Mouse (Mus musculus) left cerebral cortex, postnatal 14 days (tissue): ENCODE results near the gene Ube2t. TPM values are rescaled to one million over a fixed set of nuclear protein-coding genes. Genes with fewer than 3 reads are reported as not detected.

ENCODE experiments used
- DNase-seq, 2 experiments: peaks; one replicate each; pipeline ENCODE4 v3.0.0; 2021 to 2022; ENCODE audit warnings: low spot score in 2 of 2, mixed read lengths in 1 of 2
- intact Hi-C: fragments of 180-260 bp; cut with DNase I; formaldehyde crosslinking; loops from one replicate; pipeline ENCODE4 v1.15.1; 2025
- total RNA-seq, 2 experiments: library from RNA; stranded (reverse); gene quantifications; 2 replicates each; pipeline ENCODE4 v1.2.3; 2021

Gene Ube2t
- total RNA-seq, 2 experiments from 2014 or later = 2.7 to 3.4 TPM

- peak; percentile 85 to 90 for DNase-seq
- intact Hi-C loops = loop anchor here (2.0 to 10.0 kb wide), 2 partner anchors 117 to 375 kb away; no protein-coding TSS in a partner anchor
Measured at GRCm38 (mm10) chr1:134989372-134989771, 27.0 kb downstream of the Ube2t start.

- DNase-seq = no peak
- intact Hi-C loops = no loop called here
Measured at GRCm38 (mm10) chr1:134992046-134992645, 29.8 kb downstream of the Ube2t start.

- no peak for DNase-seq
- intact Hi-C loops = no loop called here
Measured at GRCm38 (mm10) chr1:134994739-134995138, 32.4 kb downstream of the Ube2t start.

GRCm38 (mm10) chr1:134995437-134995836 lies 33.1 kb downstream of the Ube2t start:
- intact Hi-C loops = no loop called here
- no peak for DNase-seq

GRCm38 (mm10) chr1:134995954-134996353 lies 33.6 kb downstream of the Ube2t start:
- intact Hi-C loops = no loop called here
- DNase-seq = no peak

GRCm38 (mm10) chr1:134996471-134996870 lies 34.1 kb downstream of the Ube2t start:
- DNase-seq = no peak
- intact Hi-C loops = no loop called here

- intact Hi-C loops = no loop called here
- DNase-seq = no peak
Measured at GRCm38 (mm10) chr1:134997568-134997967, 35.2 kb downstream of the Ube2t start.

- DNase-seq = peak in 1 of 2 experiments; percentile 26
Measured at GRCm38 (mm10) chr1:134998231-134998630, 35.9 kb downstream of the Ube2t start.

GRCm38 (mm10) chr1:135000527-135000926 lies 38.2 kb downstream of the Ube2t start:
- intact Hi-C loops = no loop called here
- DNase-seq = no peak

More at GRCm38 (mm10) chr1:134998231-134998630, 35.9 kb downstream of the Ube2t start:
- intact Hi-C loops = no loop called here

GRCm38 (mm10) chr1:135003346-135003745 lies 41.0 kb downstream of the Ube2t start:
- DNase-seq = no peak
- intact Hi-C loops = no loop called here

GRCm38 (mm10) chr1:135005696-135006095 lies 43.3 kb downstream of the Ube2t start:
- DNase-seq = peak in 1 of 2 experiments; percentile 31
- intact Hi-C loops = no loop called here

GRCm38 (mm10) chr1:135009833-135010232 lies 47.5 kb downstream of the Ube2t start:
- intact Hi-C loops = no loop called here
- DNase-seq = no peak

- intact Hi-C loops = no loop called here
- DNase-seq = no peak
Measured at GRCm38 (mm10) chr1:135011912-135012311, 49.5 kb downstream of the Ube2t start.

GRCm38 (mm10) chr1:135012472-135012871 lies 50.1 kb downstream of the Ube2t start:
- DNase-seq = no peak
- intact Hi-C loops = no loop called here

GRCm38 (mm10) chr1:135014921-135015445 lies 52.6 kb downstream of the Ube2t start:
- DNase-seq = no peak
- intact Hi-C loops = no loop called here

GRCm38 (mm10) chr1:135016907-135017655 lies 54.7 kb downstream of the Ube2t start:
- no peak for DNase-seq
- intact Hi-C loops = no loop called here

GRCm38 (mm10) chr1:135017656-135018015 lies 55.3 kb downstream of the Ube2t start:
- intact Hi-C loops = no loop called here

GRCm38 (mm10) chr1:135019087-135019774 lies 56.9 kb downstream of the Ube2t start:
- intact Hi-C loops = no loop called here
- no peak for DNase-seq

More at GRCm38 (mm10) chr1:135017656-135018015, 55.3 kb downstream of the Ube2t start:
- no peak for DNase-seq

- intact Hi-C loops = no loop called here
- no peak for DNase-seq
Measured at GRCm38 (mm10) chr1:135019775-135020167, 57.4 kb downstream of the Ube2t start.

GRCm38 (mm10) chr1:135020281-135020940 lies 58.0 kb downstream of the Ube2t start:
- DNase-seq = no peak
- intact Hi-C loops = no loop called here
